Mouse (Mus musculus): Measurements from ENCODE around the gene Pex1.

- TF ChIP-seq POLR2A (IDR thresholded peaks at IDR 0.05; ENCODE audit: insufficient read depth, low read length) (no peak), CTCF (IDR thresholded peaks at IDR 0.05; ENCODE audit: low read depth, low read length) (no peak), EP300 (IDR thresholded peaks at IDR 0.05; ENCODE audit: insufficient read depth, low read depth, low read length) (no peak)
Measured at GRCm38 (mm10) chr5:3647708-3648121, 51.8 kb downstream of the Pex1 start.
